Mouse (Mus musculus): Measurements from ENCODE around the gene Commd3.

Gene Commd3

DNA sequence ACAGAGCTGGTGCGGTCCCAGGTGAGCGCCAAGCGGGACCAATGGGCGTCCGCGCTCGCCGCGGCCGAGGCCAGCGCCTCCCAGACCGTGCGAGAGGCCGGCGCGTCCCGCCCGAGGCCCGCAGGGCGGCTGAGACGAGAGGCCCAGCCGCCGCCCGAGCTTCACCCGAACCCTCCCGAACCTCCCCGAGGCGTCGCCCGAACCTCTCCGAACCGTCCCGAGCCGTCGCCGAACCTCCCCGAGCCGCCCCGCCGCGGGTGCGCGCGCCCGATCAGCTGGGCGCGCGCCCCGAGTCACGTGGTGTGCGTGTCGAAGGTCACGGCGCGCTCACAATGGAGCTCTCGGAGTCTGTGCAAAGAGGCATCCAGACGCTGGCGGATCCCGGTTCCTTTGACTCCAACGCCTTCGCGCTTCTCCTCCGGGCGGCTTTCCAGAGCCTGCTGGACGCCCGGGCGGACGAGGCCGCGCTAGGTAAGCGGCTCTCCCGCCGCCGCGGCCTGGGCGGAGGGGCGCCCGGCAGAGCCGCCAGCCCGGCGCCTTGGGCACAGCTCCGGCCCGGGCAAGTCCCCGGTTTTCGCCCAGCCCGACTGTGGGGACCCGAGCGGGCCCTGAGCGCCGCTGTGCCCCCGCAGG lies at the start of gene Commd3:
Commd3 (plus strand) TSS at position 252 of the 633 bp plus-strand sequence.
- DNase-seq (ENCODE audit: low read depth, low spot score), result peak; percentile 95

DNA sequence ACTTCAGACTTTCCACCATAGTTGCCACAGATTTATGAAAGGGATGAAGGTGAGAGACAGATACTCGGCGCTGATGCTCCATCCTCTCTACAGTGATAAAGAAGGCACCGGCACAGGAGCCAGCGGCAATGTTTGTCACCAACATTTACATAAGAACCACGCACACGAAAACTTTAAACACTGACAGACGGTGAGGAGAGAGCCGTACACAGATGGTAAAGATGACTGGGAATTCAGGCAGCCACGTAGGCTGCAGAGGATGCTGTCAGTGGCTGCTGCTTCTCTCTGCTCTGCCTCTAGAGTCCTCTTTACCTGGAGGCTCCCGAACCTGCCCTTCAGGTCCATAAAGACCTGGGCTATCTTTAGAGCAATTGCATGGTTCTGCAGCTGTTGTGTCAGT lies 49.0 kb upstream of the Commd3 start:
- peak; percentile 69 for DNase-seq (ENCODE audit: low read depth, low spot score)

GRCm38 (mm10) chr2:18630547-18630946 lies 41.6 kb upstream of the Commd3 start:
- no peak for DNase-seq (ENCODE audit: low read depth, low spot score)

DNA sequence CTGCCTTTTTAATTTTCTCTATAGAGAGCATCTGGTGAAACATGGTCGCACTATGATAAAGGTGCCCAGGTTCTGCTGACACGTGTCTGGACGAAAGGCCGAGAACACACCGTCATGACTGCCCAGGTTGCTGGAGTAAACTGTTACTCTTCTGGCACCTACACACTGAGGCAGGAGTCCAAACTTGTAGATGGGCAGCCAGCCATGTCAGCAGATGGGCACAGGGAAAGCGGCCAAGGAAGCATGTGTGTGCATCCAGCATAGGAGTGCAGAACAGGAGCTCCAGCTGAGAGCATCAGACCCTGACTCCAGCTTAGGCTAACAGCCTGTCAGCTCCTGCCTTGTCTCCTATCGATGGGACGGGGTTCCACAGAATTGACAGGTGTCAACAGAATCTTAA lies 37.1 kb upstream of the Commd3 start:
- peak; percentile 96 for DNase-seq (ENCODE audit: low read depth, low spot score)

DNA sequence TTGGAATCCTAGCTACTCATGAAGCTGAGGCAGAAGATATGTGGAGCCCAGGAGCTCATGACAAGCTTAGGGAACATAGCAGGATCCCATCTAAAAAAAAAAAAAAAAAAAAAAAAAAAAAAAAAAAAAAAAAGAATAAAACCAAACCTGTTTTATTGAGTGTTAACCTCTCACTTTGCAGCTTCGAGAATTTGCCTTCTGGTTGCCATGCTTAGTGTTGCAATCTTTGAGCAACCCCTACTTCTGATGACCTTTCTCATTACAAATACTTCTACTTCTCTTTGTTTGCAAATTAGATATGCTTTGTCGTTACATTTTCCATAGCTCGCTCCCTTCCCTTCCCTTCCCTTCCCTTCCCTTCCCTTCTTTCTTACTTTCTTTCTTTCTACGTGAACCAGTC lies 23.6 kb upstream of the Commd3 start:
- DNase-seq (ENCODE audit: low read depth, low spot score), result no peak

DNA sequence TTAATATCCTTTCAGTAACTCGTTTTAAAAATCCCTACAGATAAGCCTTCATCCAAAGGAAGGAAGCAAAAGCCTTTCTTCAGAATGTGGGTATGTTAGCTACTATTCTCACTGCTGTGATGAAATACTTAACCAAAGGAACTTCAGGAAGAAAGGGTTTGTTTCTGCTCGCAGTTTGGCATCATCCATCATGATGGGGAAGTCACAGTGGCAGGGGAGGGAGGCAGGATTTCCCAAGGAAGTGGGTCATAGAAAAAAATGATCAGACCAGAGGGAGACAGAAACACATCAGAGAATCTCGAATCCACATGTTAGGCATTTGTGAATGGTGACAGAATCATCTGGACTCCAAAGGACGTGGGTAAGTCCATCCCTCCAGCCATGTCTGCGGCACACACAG lies 17.4 kb upstream of the Commd3 start:
- no peak for DNase-seq (ENCODE audit: low read depth, low spot score)

GRCm38 (mm10) chr2:18664003-18664402 lies 8.2 kb upstream of the Commd3 start:
- DNase-seq (ENCODE audit: low read depth, low spot score), result no peak

DNA sequence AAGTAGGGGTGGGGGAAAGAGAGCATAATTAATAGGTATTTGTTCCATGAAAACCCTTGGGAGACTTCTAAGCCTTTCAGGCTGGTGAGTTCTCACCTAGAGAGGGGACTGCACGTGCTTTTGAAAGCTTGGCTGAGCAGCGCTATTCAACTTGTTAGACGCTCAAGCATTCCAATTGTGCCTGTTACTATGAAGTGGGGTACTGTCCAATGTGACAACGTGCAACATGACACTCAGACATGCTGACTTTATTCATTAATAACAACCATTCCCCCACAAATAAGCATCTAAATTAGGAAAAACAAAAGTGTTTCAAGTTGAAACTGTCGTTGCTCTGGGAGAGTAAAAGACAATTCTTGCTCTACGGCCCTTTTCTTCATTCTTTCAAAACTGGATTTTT lies 1.1 kb upstream of the Commd3 start:
- DNase-seq (ENCODE audit: low read depth, low spot score), result no peak

GRCm38 (mm10) chr2:18672766-18673164 lies 581 bp downstream of the Commd3 start:
- DNase-seq (ENCODE audit: low read depth, low spot score), result peak; percentile 48

GRCm38 (mm10) chr2:18673766-18674165 lies 1.6 kb downstream of the Commd3 start:
- DNase-seq (ENCODE audit: low read depth, low spot score), result no peak

DNA sequence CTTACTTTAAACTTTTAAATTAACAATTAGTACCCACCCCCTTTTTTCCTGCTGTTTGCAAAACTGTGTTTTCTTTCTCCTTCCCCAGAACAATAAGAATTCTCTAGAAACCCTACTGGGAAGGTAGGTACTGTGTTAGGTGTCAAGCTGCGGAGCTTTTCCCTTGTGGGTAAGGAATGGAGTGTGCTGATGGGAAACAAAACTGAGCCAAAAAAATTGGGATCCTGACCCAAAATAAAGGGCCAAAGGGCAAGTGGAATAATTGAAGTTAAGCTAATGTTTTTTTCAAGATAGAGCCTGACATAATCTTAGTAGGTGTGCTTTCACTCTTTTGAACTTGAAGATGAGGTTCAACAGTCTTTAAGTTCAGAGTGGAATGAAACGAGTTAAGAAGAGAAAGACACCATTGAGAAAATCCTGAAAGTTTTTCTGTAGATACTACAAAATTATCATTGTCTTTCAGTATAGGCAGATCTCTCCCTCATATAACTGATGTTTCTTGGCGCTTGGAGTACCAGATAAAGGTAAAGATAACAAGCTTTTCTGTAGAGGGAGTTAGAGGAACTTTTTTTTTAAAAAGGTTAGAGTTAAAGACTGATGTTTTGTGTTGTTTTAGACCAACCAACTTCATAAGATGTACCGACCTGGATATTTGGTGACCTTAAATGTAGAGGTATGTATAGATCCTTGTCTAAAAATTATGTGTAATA lies 2.2 kb downstream of the Commd3 start:
- DNase-seq (ENCODE audit: low read depth, low spot score), result no peak

GRCm38 (mm10) chr2:18675681-18676456 lies 3.7 kb downstream of the Commd3 start:
- DNase-seq (ENCODE audit: low read depth, low spot score), result no peak

DNA sequence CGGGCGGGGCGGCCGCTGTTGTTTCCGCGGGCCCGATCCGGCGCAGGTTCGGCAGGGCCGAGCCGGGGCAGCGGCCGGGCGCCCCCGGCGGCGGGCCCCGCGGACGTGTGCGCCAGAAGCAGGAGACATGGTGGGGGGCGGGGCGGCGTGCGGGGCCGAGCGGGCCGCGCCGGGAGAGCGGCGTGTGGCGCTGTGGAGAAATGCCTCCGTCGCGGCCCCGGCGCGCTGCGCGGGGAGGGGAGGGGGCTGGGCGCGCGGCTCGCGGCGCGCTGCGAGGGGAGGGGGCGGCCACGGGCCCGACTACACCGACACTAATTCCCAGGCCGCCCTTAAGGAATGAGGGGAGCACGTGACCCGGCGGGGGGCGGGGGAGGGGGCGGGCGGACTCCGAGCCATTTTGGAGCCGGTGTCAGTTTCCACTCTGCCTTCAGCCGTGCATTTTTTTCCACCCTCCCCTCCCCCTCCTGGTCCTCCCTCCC lies 4.3 kb downstream of the Commd3 start:
- DNase-seq (ENCODE audit: low read depth, low spot score), result peak; percentile 93

- DNase-seq (ENCODE audit: low read depth, low spot score), result peak; percentile 82
Measured at GRCm38 (mm10) chr2:18676936-18677491, 4.8 kb downstream of the Commd3 start, which contains the start of gene Bmi1. Bmi1 (plus strand) TSS chr2:18677018.

DNA sequence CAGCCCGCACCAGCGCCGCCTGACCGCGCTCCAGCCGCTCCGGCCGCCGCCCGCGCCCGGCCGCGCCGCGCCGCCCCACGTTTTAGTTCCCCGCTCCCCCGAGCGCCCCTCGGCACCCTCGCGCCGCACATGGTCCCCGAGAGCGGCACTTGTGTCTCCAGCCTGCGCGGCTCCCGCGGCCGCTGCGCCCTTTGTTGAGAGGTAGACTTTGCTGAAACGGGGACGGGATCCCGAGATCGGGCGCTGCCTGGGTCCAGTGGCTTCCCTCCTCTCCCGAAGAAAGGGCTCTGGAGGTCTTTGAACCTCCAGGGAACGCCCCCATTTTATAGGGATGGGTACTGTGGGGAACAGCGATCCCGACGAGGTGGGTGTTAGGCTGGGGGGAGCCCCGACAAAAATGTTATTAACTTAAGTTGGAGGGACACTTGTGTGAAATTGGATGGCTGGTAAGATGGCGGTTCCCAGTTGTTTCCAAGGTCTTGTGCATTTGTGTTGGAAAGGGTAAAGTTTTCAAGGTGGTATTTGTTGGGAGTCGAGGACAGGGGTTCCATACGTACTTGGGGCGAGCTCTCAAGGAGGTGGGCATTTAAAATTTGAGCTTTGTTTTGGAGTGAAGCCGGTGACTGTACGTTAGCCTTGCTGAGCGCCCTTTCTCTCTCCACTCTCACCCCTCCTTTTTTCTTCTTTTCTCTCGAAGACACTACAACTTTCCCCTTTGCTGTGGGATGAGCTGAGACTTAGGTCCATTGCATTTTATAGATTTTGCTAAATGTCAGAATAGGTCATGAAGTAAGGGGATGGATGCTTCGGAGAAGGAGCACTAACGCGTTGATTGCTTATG lies 5.7 kb downstream of the Commd3 start:
- peak; percentile 45 for DNase-seq (ENCODE audit: low read depth, low spot score)

GRCm38 (mm10) chr2:18679701-18680100 lies 7.5 kb downstream of the Commd3 start:
- DNase-seq (ENCODE audit: low read depth, low spot score), result no peak

- no peak for DNase-seq (ENCODE audit: low read depth, low spot score)
Measured at GRCm38 (mm10) chr2:18680501-18680900, 8.3 kb downstream of the Commd3 start.

DNA sequence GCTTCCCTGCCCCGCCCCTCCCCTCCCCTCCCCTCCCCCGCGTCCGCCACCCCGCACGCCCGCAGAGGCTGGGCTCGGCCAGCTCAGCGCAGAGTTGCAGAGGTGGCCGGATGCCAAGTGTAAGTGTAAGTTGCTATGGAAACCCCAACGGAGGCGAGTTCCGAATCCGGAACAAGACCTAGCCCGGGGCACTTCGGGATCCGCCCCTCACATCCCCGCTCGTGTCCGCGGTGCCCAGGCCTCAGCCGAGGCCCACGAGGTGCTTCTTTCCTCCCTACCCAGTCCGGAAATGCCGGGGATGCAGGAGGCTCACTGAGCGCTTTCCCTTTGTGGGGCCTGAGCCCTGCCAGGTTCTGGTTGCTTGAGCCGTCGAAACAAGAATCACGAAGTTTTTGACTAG lies 8.8 kb downstream of the Commd3 start:
- peak; percentile 62 for DNase-seq (ENCODE audit: low read depth, low spot score)

DNA sequence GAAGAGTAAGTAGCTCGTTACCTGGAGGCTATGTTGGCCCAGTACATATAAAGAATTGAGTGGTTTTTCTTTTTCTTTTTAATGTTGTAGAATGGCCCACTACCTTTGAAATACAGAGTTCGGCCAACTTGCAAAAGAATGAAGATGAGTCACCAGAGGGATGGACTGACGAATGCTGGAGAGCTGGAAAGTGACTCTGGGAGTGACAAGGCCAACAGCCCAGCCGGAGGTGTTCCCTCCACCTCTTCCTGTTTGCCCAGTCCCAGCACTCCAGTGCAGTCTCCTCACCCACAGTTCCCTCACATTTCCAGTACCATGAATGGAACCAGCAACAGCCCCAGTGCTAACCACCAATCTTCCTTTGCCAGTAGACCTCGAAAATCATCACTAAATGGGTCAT lies 11.9 kb downstream of the Commd3 start:
- DNase-seq (ENCODE audit: low read depth, low spot score), result no peak

- DNase-seq (ENCODE audit: low read depth, low spot score), result no peak
Measured at GRCm38 (mm10) chr2:18686386-18686785, 14.2 kb downstream of the Commd3 start.

DNA sequence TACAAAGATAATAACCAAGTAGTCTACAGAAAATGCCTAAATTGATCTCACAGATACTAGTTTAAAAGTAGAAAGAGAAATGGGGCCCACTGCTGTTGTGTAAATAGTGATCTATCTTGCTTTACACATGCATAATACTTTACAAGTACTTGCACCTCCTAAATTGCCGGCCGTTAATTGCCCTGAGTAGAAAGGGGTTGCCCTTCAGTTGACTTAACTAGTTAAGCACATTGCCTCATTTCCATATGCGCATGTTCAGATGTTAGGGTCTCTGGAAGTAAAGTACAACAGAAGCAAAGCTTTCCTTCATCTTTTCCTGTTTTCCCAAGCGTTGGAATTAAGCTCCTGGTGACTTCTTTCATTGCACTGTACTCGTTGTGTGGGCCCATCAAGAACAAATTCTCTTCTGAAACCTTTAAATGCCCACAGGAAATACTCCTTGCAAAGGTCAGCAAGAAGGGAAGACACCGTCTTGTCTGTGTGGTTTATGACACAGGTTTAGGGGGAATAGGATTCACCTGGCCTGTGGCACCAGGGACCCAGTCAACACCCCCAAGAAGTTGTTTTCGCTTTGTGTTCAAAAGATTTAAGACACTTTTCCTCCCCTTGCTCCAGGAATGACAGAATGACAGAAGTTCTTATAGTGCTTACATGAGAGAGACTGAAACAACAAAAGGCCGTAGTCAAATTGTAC lies 14.8 kb downstream of the Commd3 start:
- DNase-seq (ENCODE audit: low read depth, low spot score), result no peak
